Comparison of ENCODE assay signal across 8 mouse cellular contexts in genomic region chr2:27771936-27772335, GRCm38 (mm10).
DNase-seq lines count a peak whose midpoint lies in the region; ATAC-seq and TF ChIP-seq lines count a peak whose summit lies in the region.

No protein-coding gene starts in this region.

- H3K9me3 ChIP-seq in hindbrain, embryonic 11.5 days (ENCODE audit: control insufficient read depth, low read length): no peaks in the 10 kb centered on the region
- H3K9me3 ChIP-seq in hindbrain, embryonic 16.5 days (ENCODE audit: control insufficient read depth, low read length): no peaks in the 10 kb centered on the region
- no peaks in the 10 kb centered on the region for H3K9me3 ChIP-seq in intestine, embryonic 16.5 days (ENCODE audit: control insufficient read depth, low read length)
- H3K9me3 ChIP-seq in limb, embryonic 10.5 days (replicated peaks): no peaks in the 10 kb centered on the region
- H3K9me3 ChIP-seq in stomach, embryonic 15.5 days: no peaks in the 10 kb centered on the region

- WGBS in hindbrain, embryonic 11.5 days: 36% methylated on average over 7 of the region's 7 CpGs
- 28% methylated on average over 7 of the region's 7 CpGs for WGBS in hindbrain, embryonic 16.5 days
- 27% methylated on average over 7 of the region's 7 CpGs for WGBS in cerebellum, adult 2 months
- WGBS in intestine, embryonic 16.5 days: 16% methylated on average over 7 of the region's 7 CpGs
- WGBS in limb, embryonic 10.5 days: 30% methylated on average over 7 of the region's 7 CpGs
- WGBS in stomach, embryonic 15.5 days: 18% methylated on average over 7 of the region's 7 CpGs

- H3K27me3 ChIP-seq in hindbrain, embryonic 11.5 days (ENCODE audit: control insufficient read depth, insufficient read depth, low read length): no peaks in the 10 kb centered on the region
- H3K27me3 ChIP-seq in hindbrain, embryonic 16.5 days (replicated peaks; ENCODE audit: control insufficient read depth, insufficient read depth, low read length): no peaks in the 10 kb centered on the region
- H3K27me3 ChIP-seq in cerebellum, adult 2 months (ENCODE audit: control insufficient read depth, insufficient read depth, low read length): no peaks in the 10 kb centered on the region
- no peaks in the 10 kb centered on the region for H3K27me3 ChIP-seq in intestine, embryonic 16.5 days (replicated peaks; ENCODE audit: control insufficient read depth, insufficient read depth, low read length)
- no peaks in the 10 kb centered on the region for H3K27me3 ChIP-seq in limb, embryonic 10.5 days (ENCODE audit: low read depth, poor library complexity, severe bottlenecking)
- no peaks in the 10 kb centered on the region for H3K27me3 ChIP-seq in stomach, embryonic 15.5 days (replicated peaks)

- H3K4me2 ChIP-seq in hindbrain, embryonic 11.5 days (replicated peaks; ENCODE audit: low read depth, low read length): no peak overlapping the region
- H3K4me2 ChIP-seq in hindbrain, embryonic 16.5 days (ENCODE audit: low read length): no peak overlapping the region
- H3K4me2 ChIP-seq in intestine, embryonic 16.5 days (ENCODE audit: low read depth, low read length): no peak overlapping the region
- no peak overlapping the region for H3K4me2 ChIP-seq in stomach, embryonic 15.5 days

- no peak for ATAC-seq in hindbrain, embryonic 11.5 days (ENCODE audit: low FRiP score)
- no peak for ATAC-seq in hindbrain, embryonic 16.5 days
- ATAC-seq in intestine, embryonic 16.5 days: peak; percentile 43
- ATAC-seq in stomach, embryonic 15.5 days (ENCODE audit: insufficient read depth, low FRiP score, low read depth): 0 out of 2 replicates have a peak, but pooled peaks have one; percentile 2

- no peak for TF ChIP-seq POLR2A in cerebellum, adult 2 months (IDR thresholded peaks at IDR 0.05; ENCODE audit: borderline replicate concordance, insufficient read depth, low read length)

- no peaks in the 10 kb centered on the region for H3K4me1 ChIP-seq in hindbrain, embryonic 11.5 days (replicated peaks; ENCODE audit: control insufficient read depth, insufficient read depth, low read length)
- no peaks in the 10 kb centered on the region for H3K4me1 ChIP-seq in hindbrain, embryonic 16.5 days (ENCODE audit: control insufficient read depth, insufficient read depth, low read depth, low read length)
- no peaks in the 10 kb centered on the region for H3K4me1 ChIP-seq in cerebellum, adult 2 months (ENCODE audit: control insufficient read depth, insufficient read depth, low read length)
- peaks cover 19% of the 10 kb centered on the region for H3K4me1 ChIP-seq in intestine, embryonic 16.5 days (ENCODE audit: control insufficient read depth, insufficient read depth, low read length)
- H3K4me1 ChIP-seq in limb, embryonic 10.5 days: peaks cover 66% of the 10 kb centered on the region
- H3K4me1 ChIP-seq in stomach, embryonic 15.5 days: peaks cover 32% of the 10 kb centered on the region

- H3K9ac ChIP-seq in hindbrain, embryonic 11.5 days (ENCODE audit: low read depth, low read length): no peak overlapping the region
- no peak overlapping the region for H3K9ac ChIP-seq in hindbrain, embryonic 16.5 days (ENCODE audit: low read depth, low read length)
- no peak overlapping the region for H3K9ac ChIP-seq in intestine, embryonic 16.5 days (ENCODE audit: low read depth, low read length)
- no peak overlapping the region for H3K9ac ChIP-seq in stomach, embryonic 15.5 days

- peak; percentile 90 for DNase-seq in hindbrain, embryonic 11.5 days (ENCODE audit: low spot score)
- DNase-seq in cerebellum, adult 2 months: peak; percentile 53 to 71
- peak; percentile 80 to 81 for DNase-seq in gastrocnemius, adult 8-10 months (ENCODE audit: low spot score in 2 of 2)
- peak; percentile 91 for DNase-seq in limb, embryonic 10.5 days (ENCODE audit: low spot score)
- DNase-seq in natural killer cell, adult 2 months (ENCODE audit: low spot score in 2 of 2): peak; percentile 34 to 37

- H3K36me3 ChIP-seq in hindbrain, embryonic 11.5 days (ENCODE audit: control insufficient read depth, insufficient read depth, low read length): no peaks in the 10 kb centered on the region
- no peaks in the 10 kb centered on the region for H3K36me3 ChIP-seq in hindbrain, embryonic 16.5 days (ENCODE audit: control insufficient read depth, insufficient read depth, low read length)
- H3K36me3 ChIP-seq in intestine, embryonic 16.5 days (ENCODE audit: control insufficient read depth, insufficient read depth, low read length): no peaks in the 10 kb centered on the region
- H3K36me3 ChIP-seq in limb, embryonic 10.5 days: no peaks in the 10 kb centered on the region
- H3K36me3 ChIP-seq in stomach, embryonic 15.5 days: no peaks in the 10 kb centered on the region

- peak; percentile 75 for TF ChIP-seq CTCF in cerebellum, adult 2 months (IDR thresholded peaks at IDR 0.05; ENCODE audit: borderline replicate concordance, insufficient read depth, low read depth, low read length)

- no peak overlapping the region for H3K27ac ChIP-seq in hindbrain, embryonic 11.5 days (ENCODE audit: low read depth, low read length)
- no peak overlapping the region for H3K27ac ChIP-seq in hindbrain, embryonic 16.5 days (ENCODE audit: low read depth, low read length)
- no peak overlapping the region for H3K27ac ChIP-seq in cerebellum, adult 2 months (ENCODE audit: insufficient read depth, low read length)
- peak overlapping the region; percentile 46; the same call in 1 of the 2 replicates for H3K27ac ChIP-seq in intestine, embryonic 16.5 days (ENCODE audit: low read length)
- peak overlapping the region; percentile 82 for H3K27ac ChIP-seq in limb, embryonic 10.5 days
- peak overlapping the region; percentile 95; the same call in 1 of the 2 replicates for H3K27ac ChIP-seq in stomach, embryonic 15.5 days

- H3K4me3 ChIP-seq in hindbrain, embryonic 11.5 days (ENCODE audit: low read depth, low read length): no peak overlapping the region
- H3K4me3 ChIP-seq in hindbrain, embryonic 16.5 days (ENCODE audit: low read length): no peak overlapping the region
- H3K4me3 ChIP-seq in cerebellum, adult 2 months (replicated peaks; ENCODE audit: insufficient read depth, low read depth, low read length): no peak overlapping the region
- H3K4me3 ChIP-seq in intestine, embryonic 16.5 days (ENCODE audit: low read length): no peak overlapping the region
- no peak overlapping the region for H3K4me3 ChIP-seq in limb, embryonic 10.5 days
- no peak overlapping the region for H3K4me3 ChIP-seq in stomach, embryonic 15.5 days (replicated peaks)

Comparison
In these comparisons a context has a peak if more than half of its experiments do, and no peak if none do; other contexts are left out.
1. ATAC-seq: peak in intestine, embryonic 16.5 days (single experiment) and stomach, embryonic 15.5 days (single experiment); none in hindbrain, embryonic 11.5 days (single experiment) and hindbrain, embryonic 16.5 days (single experiment).
2. DNase-seq: peak in every context shown above with its lines; median percentile 91 in limb, embryonic 10.5 days; 90 in hindbrain, embryonic 11.5 days; 80 in gastrocnemius, adult 8-10 months; 62 in cerebellum, adult 2 months; 36 in natural killer cell, adult 2 months.
3. H3K27ac ChIP-seq: peak in intestine, embryonic 16.5 days (single experiment), limb, embryonic 10.5 days (single experiment) and stomach, embryonic 15.5 days (single experiment); none in hindbrain, embryonic 11.5 days (single experiment), hindbrain, embryonic 16.5 days (single experiment) and cerebellum, adult 2 months (single experiment).